ENCODE assay signal across 7 mouse cellular contexts in the genomic region with DNA sequence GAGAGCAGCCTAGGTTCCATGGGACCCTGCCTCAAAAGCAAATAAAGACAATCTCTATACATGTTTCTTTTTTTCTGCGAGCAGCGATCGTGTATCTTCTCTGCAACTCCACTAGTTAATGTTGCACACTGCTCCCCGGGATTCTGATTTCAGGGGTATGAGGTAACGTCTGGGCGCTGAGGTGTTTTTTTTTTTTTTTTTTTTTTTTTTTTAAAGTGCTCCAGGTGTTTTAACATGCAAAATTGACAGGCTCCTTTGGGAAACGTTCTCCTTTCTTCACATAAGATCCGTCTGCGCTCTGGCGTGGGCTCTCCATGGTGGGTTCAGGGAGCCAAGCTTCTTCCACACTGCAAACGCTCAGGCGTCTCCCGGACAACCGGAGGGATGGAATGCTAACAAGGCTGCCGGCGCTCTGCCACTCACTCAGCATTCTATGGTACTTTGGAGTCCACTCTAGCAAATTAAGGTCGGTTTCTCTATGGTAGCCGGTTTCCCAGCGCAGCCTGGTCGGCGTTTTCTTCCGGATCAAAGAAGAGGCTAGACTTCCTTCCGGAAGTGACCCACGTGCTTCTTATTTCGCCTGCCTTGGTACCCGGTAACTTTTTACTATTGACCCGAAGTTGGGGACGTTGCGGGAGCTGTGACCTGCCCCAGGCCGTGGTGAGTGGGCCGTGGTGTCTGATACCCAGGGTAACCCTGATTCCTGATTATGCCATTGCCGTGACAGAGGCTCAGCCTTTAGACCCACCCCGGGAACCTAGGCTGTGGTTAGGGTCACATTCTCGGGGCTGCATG. TPM values are rescaled to one million over a fixed set of nuclear protein-coding genes. Genes with fewer than 3 reads are reported as not detected.
A peak's percentile ranks its signal among the peaks of the same experiment; 100 is the strongest.
DNase-seq lines count a peak whose midpoint lies in the region; ATAC-seq lines count a peak whose summit lies in the region.

A gene (plus strand): TSS at position 510 of the 795 bp plus-strand sequence.

- intact Hi-C loops in left cerebral cortex, postnatal 36 days (cut with DNase I): loop anchor here (5.0 kb wide), 1 partner anchor 221 kb away; a partner anchor contains a TSS

- H3K36me3 ChIP-seq in intestine, embryonic 16.5 days (ENCODE audit: control insufficient read depth, insufficient read depth, low read length): no peaks in the 10 kb centered on the region
- no peaks in the 10 kb centered on the region for H3K36me3 ChIP-seq in midbrain, embryonic 11.5 days (ENCODE audit: control insufficient read depth, insufficient read depth, low read length)

- WGBS in intestine, embryonic 16.5 days: under 1% methylated on average over 34 of the region's 34 CpGs
- WGBS in midbrain, embryonic 11.5 days: under 1% methylated on average over 34 of the region's 34 CpGs

- H3K9ac ChIP-seq in intestine, embryonic 16.5 days (ENCODE audit: low read depth, low read length): peak within 1 kb of the TSS; percentile 77
- H3K9ac ChIP-seq in midbrain, embryonic 11.5 days (ENCODE audit: low read length): peak within 1 kb of the TSS; percentile 68

- no peaks in the 10 kb centered on the region for H3K27me3 ChIP-seq in intestine, embryonic 16.5 days (replicated peaks; ENCODE audit: control insufficient read depth, insufficient read depth, low read length)
- no peaks in the 10 kb centered on the region for H3K27me3 ChIP-seq in midbrain, embryonic 11.5 days (ENCODE audit: control insufficient read depth, insufficient read depth, low read length)

- DNase-seq in adrenal gland, adult 8-10 months: peak; percentile 90
- DNase-seq in embryo, embryonic 9.5 days (ENCODE audit: extremely low spot score): peak; percentile 93
- peak; percentile 60 to 79 for DNase-seq in gastrocnemius, postnatal 4 days (ENCODE audit: low spot score in 2 of 2)
- peak; percentile 85 to 88 for DNase-seq in left cerebral cortex, postnatal 36 days (ENCODE audit: low spot score in 2 of 2)
- DNase-seq in midbrain, embryonic 11.5 days (ENCODE audit: low spot score, missing footprints): peak; percentile 97
- peak; percentile 92 for DNase-seq in skeletal muscle tissue, adult 2 months (ENCODE audit: low read depth, low spot score)

- 0 out of 2 replicates have a peak, but pooled peaks cover 6% of the 10 kb centered on the region for H3K4me1 ChIP-seq in intestine, embryonic 16.5 days (ENCODE audit: control insufficient read depth, insufficient read depth, low read length)
- peaks cover 4% of the 10 kb centered on the region; the same call in 1 of the 2 replicates for H3K4me1 ChIP-seq in midbrain, embryonic 11.5 days (ENCODE audit: control insufficient read depth, insufficient read depth, low read length)

- peak within 1 kb of the TSS; percentile 90 for H3K4me3 ChIP-seq in intestine, embryonic 16.5 days (ENCODE audit: low read length)
- H3K4me3 ChIP-seq in midbrain, embryonic 11.5 days (ENCODE audit: low read depth, low read length): peak within 1 kb of the TSS; percentile 70

- H3K4me2 ChIP-seq in intestine, embryonic 16.5 days (ENCODE audit: low read depth, low read length): peak within 1 kb of the TSS; percentile 94
- H3K4me2 ChIP-seq in midbrain, embryonic 11.5 days: peak within 1 kb of the TSS; percentile 82

- peak within 1 kb of the TSS; percentile 65 for H3K27ac ChIP-seq in intestine, embryonic 16.5 days (ENCODE audit: low read length)
- no peak within 1 kb of the TSS for H3K27ac ChIP-seq in midbrain, embryonic 11.5 days (ENCODE audit: low read depth, low read length)

- ATAC-seq in intestine, embryonic 16.5 days: peak; percentile 86
- ATAC-seq in midbrain, embryonic 11.5 days (ENCODE audit: low FRiP score): peak; percentile 90

- no peaks in the 10 kb centered on the region for H3K9me3 ChIP-seq in intestine, embryonic 16.5 days (ENCODE audit: control insufficient read depth, low read length)
- H3K9me3 ChIP-seq in midbrain, embryonic 11.5 days (ENCODE audit: control insufficient read depth, low read length): no peaks in the 10 kb centered on the region

RNA-seq across cellular contexts. Expression of the gene that starts here (rescaled TPM):
- total RNA-seq in adrenal gland, adult 8-10 months (2022): 10 to 100 TPM; 28.2 to 43.5 (median 39.5) TPM
- total RNA-seq in gastrocnemius, postnatal 4 days (2021): 10 to 100 TPM; 48.9 to 51.4 TPM
- 59.7 and 61.5 TPM in 2 replicates for polyA plus RNA-seq in intestine, embryonic 16.5 days (2015; fragmentation: Nextera tagmentation; extraction: Ambion mirVana)
- 10 to 100 TPM; 53.8 to 55.9 TPM for total RNA-seq in left cerebral cortex, postnatal 36 days (2021)
- 38.1 and 43.1 TPM in 2 replicates for polyA plus RNA-seq in midbrain, embryonic 11.5 days (2014; fragmentation: Nextera tagmentation; extraction: Ambion mirVana)
